11 mouse cellular contexts compared by ENCODE assay signal in the genomic region with DNA sequence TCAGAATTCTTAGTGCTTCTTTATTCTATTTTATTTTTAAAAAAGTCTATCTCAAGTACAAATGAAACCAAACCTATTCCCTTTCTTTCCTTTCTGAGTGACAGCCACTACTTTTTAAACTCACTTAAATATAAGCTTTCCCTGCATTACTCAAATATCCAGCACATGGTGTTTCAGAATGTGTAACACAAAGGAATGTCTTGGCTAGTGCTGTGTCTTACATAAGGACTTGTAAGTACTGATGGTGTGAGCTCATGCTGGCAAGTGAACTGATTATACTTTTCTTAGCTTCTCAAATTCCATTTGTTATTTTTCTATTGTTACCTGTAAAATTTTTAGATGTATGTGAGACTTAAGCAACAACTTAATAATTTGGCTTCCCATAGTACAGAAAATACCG.
"Had no signal": no experiment of that assay in that cellular context is flagged by ENCODE, and none has a peak within 500 bp of the region (broad histone marks: within the 10 kb centered on the region; RNA-seq: fewer than 3 reads in every experiment).

No protein-coding gene starts in this region.

- H3K9ac ChIP-seq: kidney, embryonic 15.5 days; liver, embryonic 13.5 days had no signal

- H3K27me3 ChIP-seq: kidney, embryonic 15.5 days; liver, embryonic 13.5 days had no signal

- H3K27ac ChIP-seq: kidney, embryonic 15.5 days; liver, embryonic 13.5 days had no signal

- H3K4me2 ChIP-seq: kidney, embryonic 15.5 days; liver, embryonic 13.5 days; midbrain, embryonic 11.5 days had no signal

- H3K36me3 ChIP-seq: kidney, embryonic 15.5 days; liver, embryonic 13.5 days had no signal

- H3K4me3 ChIP-seq: kidney, embryonic 15.5 days; liver, embryonic 13.5 days had no signal

- DNase-seq: kidney, adult 11 months; kidney, adult 8-10 months; kidney, postnatal 10 days; kidney, postnatal 36 days; liver, embryonic 13.5 days; midbrain, embryonic 14.5 days; thymus, adult 2 months; thymus, postnatal 14 days; thymus, postnatal 4 days had no signal

- H3K9me3 ChIP-seq: kidney, embryonic 15.5 days; liver, embryonic 13.5 days had no signal

- H3K4me1 ChIP-seq: kidney, embryonic 15.5 days; liver, embryonic 13.5 days had no signal
